Mouse (Mus musculus): ENCODE results near the gene Edem2.

- no peak for TF ChIP-seq CTCF (IDR thresholded peaks at IDR 0.05; ENCODE audit: control insufficient read depth, insufficient read depth, insufficient read length)
- TF ChIP-seq CEBPB (IDR thresholded peaks at IDR 0.05; ENCODE audit: low read depth), result no peak
- TF ChIP-seq MAX (IDR thresholded peaks at IDR 0.05), result peak; percentile 67
- TF ChIP-seq FOSL1 (IDR thresholded peaks at IDR 0.05; ENCODE audit: insufficient read depth, low read length, poor library complexity, severe bottlenecking), result no peak
- no peak for TF ChIP-seq USF1 (IDR thresholded peaks at IDR 0.05; ENCODE audit: low read depth)
- no peak for TF ChIP-seq MYOD1 (IDR thresholded peaks at IDR 0.05; ENCODE audit: control insufficient read depth, insufficient read length, low read depth)
Observed at GRCm38 (mm10) chr2:155751014-155751786, 21.9 kb upstream of the Edem2 start, which contains the start of gene Procr.

Measured in C2C12 (cell line).